Mouse (Mus musculus): Measurements from ENCODE around the gene Nav3.

The Nav3 gene

DNA sequence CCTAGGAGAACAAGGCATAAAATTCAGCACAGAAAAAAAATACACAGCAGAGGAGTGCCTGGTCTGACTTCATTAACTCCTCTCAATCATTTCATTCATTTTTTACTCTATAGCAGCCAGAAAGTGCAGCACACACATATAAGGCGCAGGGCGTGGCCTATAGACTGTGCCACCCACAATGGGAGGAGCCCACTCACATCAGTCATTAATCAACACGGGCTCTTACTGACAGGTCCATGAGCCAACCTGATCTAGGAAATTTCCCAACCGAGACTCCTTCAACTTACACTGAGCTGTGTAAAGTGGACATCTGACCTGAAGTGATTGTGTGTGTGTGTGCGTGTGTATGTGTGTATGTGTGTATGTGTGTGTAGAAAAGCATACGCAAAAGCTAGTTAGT is 286.6 kb downstream of the Nav3 start:
- DNase-seq = no peak

- DNase-seq = no peak
Observed at GRCm38 (mm10) chr10:110168892-110169291, 287.1 kb downstream of the Nav3 start.

DNA sequence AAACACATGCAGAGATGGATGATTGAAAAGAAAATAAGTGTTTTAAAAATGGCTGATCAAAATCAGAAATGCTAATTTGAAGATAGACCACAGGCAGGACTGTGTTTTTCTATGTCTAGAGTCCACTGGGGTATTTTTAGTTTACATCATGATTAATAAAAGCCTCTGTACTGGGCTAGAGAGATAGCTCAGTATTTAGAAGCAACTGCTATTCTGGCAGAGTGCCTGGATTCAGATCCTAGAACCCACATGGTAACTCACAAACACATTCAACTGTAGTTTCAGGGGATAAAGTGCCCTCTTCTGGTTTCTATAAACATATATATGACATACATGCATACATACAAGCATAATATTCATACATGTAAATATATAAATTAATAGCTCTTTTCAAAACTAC is 293.4 kb downstream of the Nav3 start:
- DNase-seq = peak; percentile 54

DNA sequence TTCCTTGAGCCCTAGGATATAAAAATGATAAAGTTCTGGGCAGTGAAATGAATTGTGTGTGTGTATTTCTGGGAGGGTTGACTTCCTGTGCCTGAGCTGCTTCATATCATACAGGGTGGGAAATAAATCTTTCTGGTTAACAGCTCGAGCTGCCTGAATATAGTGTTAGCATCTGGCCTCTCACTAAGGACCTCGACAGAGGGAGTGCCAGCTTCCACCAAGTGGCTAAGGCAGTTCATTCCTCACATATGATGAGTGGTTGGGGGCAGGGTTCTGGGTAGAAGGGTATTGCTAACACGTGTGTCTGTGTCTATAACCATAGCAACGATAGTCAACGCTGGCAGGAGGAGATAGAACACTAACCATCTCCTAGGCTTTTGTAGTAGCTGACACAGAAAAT is 295.1 kb downstream of the Nav3 start:
- DNase-seq = no peak

GRCm38 (mm10) chr10:110159548-110159947 is 296.5 kb downstream of the Nav3 start:
- DNase-seq = no peak

DNA sequence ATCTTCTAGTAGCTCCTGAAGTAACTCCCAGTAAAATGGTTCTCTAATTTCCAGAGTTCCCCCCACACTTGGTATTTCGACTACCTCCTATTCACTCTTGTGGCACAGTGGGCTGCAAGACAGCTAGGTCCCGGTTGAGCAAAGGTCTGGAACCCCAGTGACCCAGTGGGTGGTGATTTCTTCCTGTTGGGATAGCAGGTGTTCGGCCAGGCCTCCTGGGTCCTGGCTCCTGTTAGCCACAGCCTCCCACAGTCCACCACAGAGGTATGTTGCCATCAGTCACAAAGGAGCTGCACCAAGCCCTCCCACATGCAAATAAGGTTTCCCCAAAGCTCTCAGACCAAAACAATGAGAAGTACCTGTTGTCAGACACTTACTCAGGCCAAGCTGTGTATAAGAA is 297.9 kb downstream of the Nav3 start:
- no peak for DNase-seq

GRCm38 (mm10) chr10:110156412-110156811 is 299.6 kb downstream of the Nav3 start:
- DNase-seq = no peak

DNA sequence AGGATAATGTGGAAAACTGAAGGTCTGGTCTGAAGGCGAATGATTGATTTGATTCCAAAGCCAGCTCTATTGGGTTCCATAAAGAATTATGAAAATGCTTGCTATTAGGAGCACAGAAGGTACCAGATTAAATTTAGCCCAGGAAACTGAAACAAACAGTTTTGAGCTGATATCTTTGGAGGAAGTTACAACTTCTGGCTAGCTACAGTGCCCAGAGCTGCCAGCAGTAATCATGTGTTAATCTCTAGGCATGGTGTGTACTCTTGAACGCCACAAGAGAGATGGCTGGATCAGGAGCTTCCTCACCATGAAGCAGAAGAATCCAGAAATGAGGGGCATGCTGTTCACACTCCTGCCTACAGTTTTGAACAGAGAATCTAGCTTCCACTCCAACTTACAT is 300.5 kb downstream of the Nav3 start:
- DNase-seq = peak; percentile 49

GRCm38 (mm10) chr10:110154873-110155237 is 301.1 kb downstream of the Nav3 start:
- no peak for DNase-seq

DNA sequence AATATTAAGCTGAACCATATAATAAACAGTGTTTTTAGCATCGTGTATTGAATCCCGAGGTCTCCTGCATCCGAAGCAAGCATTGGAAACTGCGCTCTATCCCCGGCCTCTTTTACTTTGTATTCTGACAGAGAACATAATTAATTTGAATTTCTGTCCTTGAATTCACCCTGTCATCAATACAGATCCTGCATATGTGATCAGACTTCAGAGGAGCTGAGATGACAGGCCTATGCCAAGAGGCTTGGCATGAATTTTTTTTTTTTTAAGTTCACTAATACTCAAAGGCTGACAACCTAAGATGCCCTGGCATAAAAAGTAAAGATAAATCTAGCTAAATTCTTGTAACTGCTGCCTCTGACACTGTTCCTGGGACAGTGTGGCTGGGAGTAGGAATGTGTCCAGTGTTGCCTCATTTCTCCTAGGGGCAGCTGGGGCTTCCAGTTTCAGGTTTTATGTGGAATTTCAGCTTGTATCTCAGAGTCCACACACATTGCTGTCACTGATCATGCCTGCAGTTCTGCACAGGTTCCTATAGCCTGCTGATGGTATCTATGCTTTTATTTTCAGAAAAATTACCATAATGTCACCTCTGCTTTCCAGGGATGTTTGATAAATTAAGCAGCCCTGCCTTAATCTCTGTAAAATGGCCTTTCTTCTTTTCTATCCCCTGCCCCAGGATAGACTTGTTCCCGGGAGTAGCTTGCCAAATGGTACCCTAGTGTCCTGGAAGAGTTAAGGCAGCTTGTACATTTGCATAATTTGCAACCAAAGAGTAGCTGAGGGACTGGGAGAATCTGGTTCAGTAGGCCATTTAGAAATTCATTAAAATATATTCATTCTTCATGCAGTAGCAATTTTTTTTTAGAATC is 301.8 kb downstream of the Nav3 start:
- no peak for DNase-seq

DNA sequence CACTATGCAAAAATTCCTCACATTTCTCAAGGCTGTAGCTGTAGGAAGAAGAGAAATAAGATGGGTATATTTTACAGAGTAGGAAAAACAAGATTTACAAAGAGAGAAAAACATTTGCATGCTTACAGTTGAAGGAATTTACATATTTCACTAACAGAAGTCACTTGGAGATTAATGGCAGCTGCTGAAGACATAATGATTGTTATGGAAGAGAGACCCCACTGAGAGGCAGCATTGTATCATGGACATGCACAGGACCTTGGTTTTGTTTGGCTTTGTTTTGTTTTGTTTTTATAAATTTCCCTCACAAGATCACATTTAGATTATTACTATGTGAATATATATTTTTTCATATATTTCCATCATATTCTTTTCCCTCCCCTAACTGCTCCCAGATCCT is 335.4 kb downstream of the Nav3 start:
- DNase-seq = no peak

DNA sequence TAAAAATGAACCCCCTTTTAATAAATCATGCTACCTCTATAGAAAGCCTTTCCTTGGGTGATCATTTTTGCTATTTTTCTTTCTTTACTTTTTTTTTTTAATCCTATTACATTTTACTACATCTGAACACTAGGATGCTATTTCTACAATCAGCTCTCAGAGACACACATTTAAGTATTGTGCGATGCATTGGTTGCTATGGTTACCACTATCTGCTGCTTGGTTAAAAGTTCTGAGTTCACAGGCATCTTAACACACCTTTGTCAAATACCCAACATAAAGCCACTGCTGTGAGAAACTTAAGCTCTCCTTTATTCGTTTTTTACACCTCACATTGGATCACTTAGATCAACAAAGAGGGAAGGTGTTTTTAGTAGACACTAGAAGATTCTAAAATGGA is 338.7 kb downstream of the Nav3 start:
- DNase-seq = no peak

- no peak for DNase-seq
Observed at GRCm38 (mm10) chr10:110112669-110113458, 343.1 kb downstream of the Nav3 start.

- no peak for DNase-seq
Observed at GRCm38 (mm10) chr10:110103255-110103654, 352.7 kb downstream of the Nav3 start.

GRCm38 (mm10) chr10:110102231-110102630 is 353.8 kb downstream of the Nav3 start:
- DNase-seq = no peak

GRCm38 (mm10) chr10:110094433-110094832 is 361.6 kb downstream of the Nav3 start:
- peak; percentile 57 for DNase-seq

DNA sequence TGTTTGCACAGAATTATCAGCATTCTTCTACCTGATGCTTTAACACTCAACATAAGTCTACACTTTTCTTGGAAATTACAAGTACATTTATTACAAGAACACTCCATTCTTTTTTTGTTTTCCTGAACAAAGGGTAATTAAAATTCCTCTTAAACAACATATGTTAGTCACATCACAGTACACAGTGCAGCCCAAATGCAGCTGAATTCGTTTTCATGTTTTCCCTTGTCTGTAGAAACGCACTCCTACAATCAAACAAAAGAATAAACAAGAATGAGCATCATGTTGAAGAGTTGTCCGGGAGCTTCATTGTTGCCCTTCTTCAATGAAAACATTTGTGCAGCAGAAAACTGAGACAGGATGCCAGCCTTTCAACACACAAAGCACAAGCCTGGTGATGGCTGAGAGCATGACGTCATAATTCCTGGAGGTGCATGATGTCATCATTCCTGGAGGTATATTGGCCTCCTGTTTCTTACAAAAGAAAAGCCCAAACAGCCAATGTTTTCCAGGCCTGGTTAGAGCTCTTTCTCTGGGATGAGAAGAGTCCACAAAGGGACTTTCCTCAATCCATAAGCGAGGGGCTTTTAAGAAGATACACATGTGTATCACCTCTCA is 367.5 kb downstream of the Nav3 start:
- no peak for DNase-seq

- no peak for DNase-seq
Observed at GRCm38 (mm10) chr10:110085903-110086302, 370.1 kb downstream of the Nav3 start.

- DNase-seq = no peak
Observed at GRCm38 (mm10) chr10:110085156-110085555, 370.8 kb downstream of the Nav3 start.

DNA sequence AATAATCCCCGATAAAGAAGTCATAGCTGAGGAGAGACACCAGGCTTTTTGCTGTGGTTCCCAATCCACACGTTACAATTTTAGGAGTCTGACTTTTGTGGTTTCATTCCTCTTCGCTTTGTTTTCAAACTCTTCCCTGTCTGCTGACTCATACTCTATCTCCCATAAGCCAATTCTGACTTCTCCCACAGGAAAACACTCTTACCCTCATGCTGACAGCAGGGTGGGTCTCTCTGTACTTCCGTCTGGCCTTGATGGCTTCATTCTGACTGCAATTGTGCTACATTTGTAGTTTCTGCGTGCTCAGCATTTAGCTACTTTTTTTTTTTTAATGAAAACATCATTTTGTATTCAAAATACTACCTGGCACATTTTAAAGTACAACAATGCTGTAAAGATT is 379.4 kb downstream of the Nav3 start:
- DNase-seq = no peak

GRCm38 (mm10) chr10:110072355-110072754 is 383.6 kb downstream of the Nav3 start:
- DNase-seq = no peak

- no peak for DNase-seq
Observed at GRCm38 (mm10) chr10:110061166-110061565, 394.8 kb downstream of the Nav3 start.

- no peak for DNase-seq
Observed at GRCm38 (mm10) chr10:110037547-110037946, 418.5 kb downstream of the Nav3 start.

- no peak for DNase-seq
Observed at GRCm38 (mm10) chr10:110034582-110035099, 421.4 kb downstream of the Nav3 start.

Data from layer of hippocampus, adult 9-11 months (tissue).